Mouse (Mus musculus) adrenal gland, postnatal 14 days (tissue): ENCODE data around the gene Ppme1. TPM values are rescaled to one million over a fixed set of nuclear protein-coding genes. Genes with fewer than 3 reads are reported as not detected.

Experiments used
- DNase-seq: peaks from one replicate; pipeline ENCODE4 v3.0.0; 2021; ENCODE audit warnings: mixed read lengths
- long read RNA-seq, 2 experiments: library from polyadenylated mRNA; stranded (forward); transcript quantifications; one replicate each; pipeline ENCODE4 v2.0.0; 2021
- total RNA-seq: library from RNA; stranded (reverse); gene quantifications from 2 replicates; pipeline ENCODE4 v1.2.3, GENCODE M21; 2021

Gene Ppme1
- 53.4 and 55.1 TPM in 2 replicates for total RNA-seq
- long read RNA-seq, experiment 1, transcript Ppme1-201 (14 exons, 2,772 nt): major isoform, 87 of 105 reads
- long read RNA-seq, experiment 1, partial matches to known transcripts: 12 of 105 reads
- long read RNA-seq, experiment 1, other reads (novel, unspliced or antisense): 6 of 105 reads
- long read RNA-seq, experiment 2, transcript Ppme1-201 (14 exons, 2,772 nt): major isoform, 62 of 77 reads
- long read RNA-seq, experiment 2, partial matches to known transcripts: 9 of 77 reads
- long read RNA-seq, experiment 2, other reads (novel, unspliced or antisense): 6 of 77 reads

GRCm38 (mm10) chr7:100371495-100372451 lies at the start of gene Ppme1, which contains the start of gene C2cd3:
Ppme1 (minus strand) TSS chr7:100372307.
C2cd3 (plus strand) TSS chr7:100372233.
- peak; percentile 99 for DNase-seq

GRCm38 (mm10) chr7:100408684-100409083 lies 36.6 kb upstream of the Ppme1 start:
- DNase-seq: no peak

- DNase-seq: no peak
Measured at GRCm38 (mm10) chr7:100407677-100408076, 35.6 kb upstream of the Ppme1 start.

- no peak for DNase-seq
Measured at GRCm38 (mm10) chr7:100402715-100403114, 30.6 kb upstream of the Ppme1 start.

GRCm38 (mm10) chr7:100400899-100401539 lies 28.9 kb upstream of the Ppme1 start:
- DNase-seq: no peak

- peak; percentile 28 for DNase-seq
Measured at GRCm38 (mm10) chr7:100399231-100399913, 27.3 kb upstream of the Ppme1 start.

- peak; percentile 47 for DNase-seq
Measured at GRCm38 (mm10) chr7:100392265-100392664, 20.2 kb upstream of the Ppme1 start.

GRCm38 (mm10) chr7:100390166-100390565 lies 18.1 kb upstream of the Ppme1 start:
- DNase-seq: no peak

- DNase-seq: no peak
Measured at GRCm38 (mm10) chr7:100388174-100388573, 16.1 kb upstream of the Ppme1 start.

- DNase-seq: no peak
Measured at GRCm38 (mm10) chr7:100383207-100383606, 11.1 kb upstream of the Ppme1 start.

GRCm38 (mm10) chr7:100381161-100381560 lies 9.1 kb upstream of the Ppme1 start:
- DNase-seq: no peak

- DNase-seq: no peak
Measured at GRCm38 (mm10) chr7:100378257-100378656, 6.2 kb upstream of the Ppme1 start.

- no peak for DNase-seq
Measured at GRCm38 (mm10) chr7:100372452-100372980, 409 bp upstream of the Ppme1 start.

- no peak for DNase-seq
Measured at GRCm38 (mm10) chr7:100364888-100365287, 7.2 kb downstream of the Ppme1 start.

GRCm38 (mm10) chr7:100363162-100363561 lies 8.9 kb downstream of the Ppme1 start:
- no peak for DNase-seq

GRCm38 (mm10) chr7:100357856-100358255 lies 14.3 kb downstream of the Ppme1 start:
- no peak for DNase-seq

- DNase-seq: no peak
Measured at GRCm38 (mm10) chr7:100356768-100357167, 15.3 kb downstream of the Ppme1 start.

GRCm38 (mm10) chr7:100356324-100356723 lies 15.8 kb downstream of the Ppme1 start:
- no peak for DNase-seq

GRCm38 (mm10) chr7:100354984-100355383 lies 17.1 kb downstream of the Ppme1 start:
- DNase-seq: peak; percentile 4

- DNase-seq: no peak
Measured at GRCm38 (mm10) chr7:100335921-100336320, 36.2 kb downstream of the Ppme1 start.

GRCm38 (mm10) chr7:100331269-100331668 lies 40.8 kb downstream of the Ppme1 start:
- DNase-seq: no peak

- DNase-seq: no peak
Measured at GRCm38 (mm10) chr7:100328636-100329035, 43.5 kb downstream of the Ppme1 start.
